Mouse (Mus musculus) lung, adult 2 months (tissue): ENCODE measurements around the gene Cntnap2. TPM values are rescaled to one million over a fixed set of nuclear protein-coding genes. Genes with fewer than 3 reads are reported as not detected.
"Not testable (repeated sequence)": the region's sequence is repeated elsewhere in the genome, so short reads cannot be mapped to it uniquely, and the experiment has no call there.

ENCODE experiments used
- DNase-seq: peaks from one replicate; pipeline ENCODE4 v3.0.0; 2022
- H3K4me1 ChIP-seq: fragments of 200-500 bp; 2 replicates; pipeline ENCODE4 v1.6.1; 2011; ENCODE audit warnings: low read length; ENCODE audit not compliant: control insufficient read depth, insufficient read depth
- H3K4me3 ChIP-seq: fragments of 200-500 bp; replicated peaks from 2 replicates; pipeline ENCODE3; 2011; ENCODE audit warnings: low read depth, mild to moderate bottlenecking, control low read depth, low read length; ENCODE audit errors: extremely low read depth
- CTCF ChIP-seq: fragments of 200-500 bp; IDR thresholded peaks from 2 replicates; pipeline ENCODE4 v1.5.1; 2011; ENCODE audit warnings: mild to moderate bottlenecking, low read length, control low read depth; ENCODE audit not compliant: insufficient read depth
- POLR2A ChIP-seq: fragments of 200-500 bp; IDR thresholded peaks from 2 replicates; pipeline ENCODE4 v1.6.1; 2011; ENCODE audit warnings: low read depth, mild to moderate bottlenecking, control low read depth, low read length, borderline replicate concordance; ENCODE audit errors: extremely low read depth
- WGBS: fragments of 180-500 bp; shearing (Covaris S2); methylation state at CpG from one replicate; pipeline ENCODE4 v1.1.7; 2018; 5-methylcytosine and 5-hydroxymethylcytosine counted together
- polyA plus RNA-seq: library from polyadenylated mRNA; depleted of rRNA; stranded (reverse); fragments of >200 nt; gene quantifications from 2 replicates; pipeline ENCODE4 v1.2.3, GENCODE M21; 2012

The Cntnap2 gene
- polyA plus RNA-seq, 1 experiment, result not detected

- TF ChIP-seq POLR2A, result no peak
- TF ChIP-seq CTCF, result 0 out of 2 replicates have a peak, but pooled peaks have one; percentile 12
- no peaks in the 10 kb centered on the region for H3K4me1 ChIP-seq
- peak; percentile 14 for DNase-seq
These were observed 2129.0 kb downstream of the Cntnap2 start for GRCm38 (mm10) chr6:47188193-47188592.

GRCm38 (mm10) chr6:47188596-47188995 lies 2129.4 kb downstream of the Cntnap2 start:
- H3K4me3 ChIP-seq, DNase-seq, H3K4me1 ChIP-seq: not testable (repeated sequence)
- WGBS, result 79% methylated on average over 6 of the region's 6 CpGs

More at GRCm38 (mm10) chr6:47188193-47188592, 2129.0 kb downstream of the Cntnap2 start:
- no peak overlapping the region for H3K4me3 ChIP-seq
- WGBS, result 55% methylated on average over 7 of the region's 7 CpGs

- H3K4me3 ChIP-seq, result no peak overlapping the region
- WGBS, result 77% methylated on average over 7 of the region's 7 CpGs
- no peaks in the 10 kb centered on the region for H3K4me1 ChIP-seq
- DNase-seq, result no peak
- no peak for TF ChIP-seq CTCF
- TF ChIP-seq POLR2A, result no peak
These were observed 2131.1 kb downstream of the Cntnap2 start for GRCm38 (mm10) chr6:47190282-47190681.

- WGBS, result 11% methylated on average over 7 of the region's 7 CpGs
- peak; percentile 48; the same call in 1 of the 2 replicates for TF ChIP-seq CTCF
- no peak for TF ChIP-seq POLR2A
- DNase-seq, result peak; percentile 21
- Histone ChIP-seq H3K4me1 (no peaks in the 10 kb centered on the region), H3K4me3 (no peak overlapping the region)
These were observed 2132.2 kb downstream of the Cntnap2 start for GRCm38 (mm10) chr6:47191277-47191800.

- DNase-seq, result no peak
- 79% methylated on average over 10 of the region's 10 CpGs for WGBS
- TF ChIP-seq POLR2A (no peak), CTCF (no peak)
- Histone ChIP-seq H3K4me3 (no peak overlapping the region), H3K4me1 (no peaks in the 10 kb centered on the region)
These were observed 2132.8 kb downstream of the Cntnap2 start for GRCm38 (mm10) chr6:47191940-47192339.

- DNase-seq, result no peak
- WGBS, result 63% methylated on average over 9 of the region's 9 CpGs
- H3K4me3 ChIP-seq, result no peak overlapping the region
- TF ChIP-seq POLR2A, result no peak
- no peak for TF ChIP-seq CTCF
- no peaks in the 10 kb centered on the region for H3K4me1 ChIP-seq
These were observed 2133.3 kb downstream of the Cntnap2 start for GRCm38 (mm10) chr6:47192478-47192877.

GRCm38 (mm10) chr6:47197570-47197969 lies 2138.4 kb downstream of the Cntnap2 start:
- Histone ChIP-seq H3K4me3 (no peak overlapping the region), H3K4me1 (no peaks in the 10 kb centered on the region)
- TF ChIP-seq CTCF (no peak), POLR2A (no peak)

GRCm38 (mm10) chr6:47200671-47201070 lies 2141.5 kb downstream of the Cntnap2 start:
- H3K4me3 ChIP-seq, result no peak overlapping the region
- no peak for TF ChIP-seq CTCF
- no peak for TF ChIP-seq POLR2A
- DNase-seq, result no peak
- no peaks in the 10 kb centered on the region for H3K4me1 ChIP-seq

More at GRCm38 (mm10) chr6:47197570-47197969, 2138.4 kb downstream of the Cntnap2 start:
- DNase-seq, result no peak

- TF ChIP-seq POLR2A (no peak), CTCF (no peak)
- WGBS, result 68% methylated on average over 1 of the region's 1 CpGs
- no peak for DNase-seq
- Histone ChIP-seq H3K4me3 (no peak overlapping the region), H3K4me1 (no peaks in the 10 kb centered on the region; the same call in 1 of the 2 replicates)
These were observed 2148.9 kb downstream of the Cntnap2 start for GRCm38 (mm10) chr6:47208031-47208430.

- Histone ChIP-seq H3K4me1 (no peaks in the 10 kb centered on the region; the same call in 1 of the 2 replicates), H3K4me3 (no peak overlapping the region)
- TF ChIP-seq POLR2A, result no peak
- no peak for TF ChIP-seq CTCF
- DNase-seq, result no peak
These were observed 2155.6 kb downstream of the Cntnap2 start for GRCm38 (mm10) chr6:47214731-47215130.

- not testable (repeated sequence) for H3K4me3 ChIP-seq, DNase-seq, H3K4me1 ChIP-seq
- WGBS, result 61% methylated on average over 1 of the region's 1 CpGs
These were observed 2164.4 kb downstream of the Cntnap2 start for GRCm38 (mm10) chr6:47223578-47223977.

GRCm38 (mm10) chr6:47225391-47225790 lies 2166.2 kb downstream of the Cntnap2 start:
- 68% methylated on average over 3 of the region's 3 CpGs for WGBS
- H3K4me3 ChIP-seq, DNase-seq: not testable (repeated sequence)

More at GRCm38 (mm10) chr6:47225391-47225790, 2166.2 kb downstream of the Cntnap2 start:
- H3K4me1 ChIP-seq, result not testable (repeated sequence)
